Mouse (Mus musculus) brown adipose tissue, adult 24 weeks (tissue): ENCODE results near the gene Hist1h1a. TPM values are rescaled to one million over a fixed set of nuclear protein-coding genes. Genes with fewer than 3 reads are reported as not detected.

ENCODE experiments used
- polyA plus RNA-seq: library from polyadenylated mRNA; stranded (reverse); fragments of >200 nt; gene quantifications from 2 replicates; pipeline ENCODE4 v1.2.4, GENCODE M21; 2012; ENCODE audit not compliant: missing spikeins, insufficient read depth, insufficient read length

The Hist1h1a gene
- polyA plus RNA-seq, 1 experiment, result not detected

Other genes starting within 250 kb of the Hist1h1a start
- 69.6 and 128 TPM in 2 replicates for gene Hist1h4h, start 232.6 kb upstream of the Hist1h1a start, polyA plus RNA-seq
- not detected in 2 replicates for gene Hist1h2af, start 229.8 kb upstream of the Hist1h1a start, polyA plus RNA-seq
- gene Hist1h3g, start 228.2 kb upstream of the Hist1h1a start, polyA plus RNA-seq, result not detected in 2 replicates
- 1.7 and 2.3 TPM in 2 replicates for gene Hist1h2bh, start 220.3 kb upstream of the Hist1h1a start, polyA plus RNA-seq
- gene Hist1h3f, start 219.6 kb upstream of the Hist1h1a start, polyA plus RNA-seq, result not detected in 2 replicates
- not detected in 2 replicates for gene Hist1h4f, start 212.0 kb upstream of the Hist1h1a start, polyA plus RNA-seq
- 0.24 and 1.1 TPM in 2 replicates for gene Hist1h1d, start 210.4 kb upstream of the Hist1h1a start, polyA plus RNA-seq
- 2.8 and 2.9 TPM in 2 replicates for gene Hist1h3e, start 201.3 kb upstream of the Hist1h1a start, polyA plus RNA-seq
- not detected in 2 replicates for gene Hist1h2ae, start 192.4 kb upstream of the Hist1h1a start, polyA plus RNA-seq
- gene Hist1h2bg, start 192.3 kb upstream of the Hist1h1a start, polyA plus RNA-seq, result not detected in 2 replicates
- 4.4 TPM in 1 of 2 replicates, not detected in the other for gene Hist1h2bf, start 189.5 kb upstream of the Hist1h1a start, polyA plus RNA-seq
- not detected in 2 replicates for gene Hist1h2ad, start 189.3 kb upstream of the Hist1h1a start, polyA plus RNA-seq
- gene Hist1h3d, start 187.9 kb upstream of the Hist1h1a start, polyA plus RNA-seq, result 1.1 and 2.5 TPM in 2 replicates
- not detected in 2 replicates for gene Hist1h4d, start 182.1 kb upstream of the Hist1h1a start, polyA plus RNA-seq
- 8.2 and 13.8 TPM in 2 replicates for gene Hist1h2be, start 142.5 kb upstream of the Hist1h1a start, polyA plus RNA-seq
- 4.0 TPM in 2 replicates for gene Hist1h1e, start 141.1 kb upstream of the Hist1h1a start, polyA plus RNA-seq
- gene Hist1h2ac, start 79.7 kb upstream of the Hist1h1a start, polyA plus RNA-seq, result 0.59 and 1.0 TPM in 2 replicates
- 190 and 234 TPM in 2 replicates for gene Hist1h2bc, start 79.5 kb upstream of the Hist1h1a start, polyA plus RNA-seq
- gene Hist1h1t, start 67.9 kb upstream of the Hist1h1a start, polyA plus RNA-seq, result not detected in 2 replicates
- gene Hist1h4c, start 65.2 kb upstream of the Hist1h1a start, polyA plus RNA-seq, result 2.1 TPM in 1 of 2 replicates, not detected in the other
- gene Hfe, start 52.8 kb upstream of the Hist1h1a start, polyA plus RNA-seq, result 30.2 and 34.3 TPM in 2 replicates
- gene Hist1h1c, start 24.9 kb upstream of the Hist1h1a start, polyA plus RNA-seq, result 112 and 175 TPM in 2 replicates
- gene Hist1h3c, start 18.1 kb upstream of the Hist1h1a start, polyA plus RNA-seq, result not detected in 2 replicates
- not detected in 2 replicates for gene Hist1h2bb, start 16.9 kb upstream of the Hist1h1a start, polyA plus RNA-seq
- not detected in 2 replicates for gene Hist1h2ab, start 12.5 kb upstream of the Hist1h1a start, polyA plus RNA-seq
- not detected in 2 replicates for gene Hist1h3b, start 11.4 kb upstream of the Hist1h1a start, polyA plus RNA-seq
- gene Hist1h4b, start 6.7 kb upstream of the Hist1h1a start, polyA plus RNA-seq, result not detected in 2 replicates
- gene Hist1h4a, start 2.4 kb upstream of the Hist1h1a start, polyA plus RNA-seq, result not detected in 2 replicates
- gene Hist1h3a, start 1.3 kb upstream of the Hist1h1a start, polyA plus RNA-seq, result not detected in 2 replicates
- gene Trim38, start 6.2 kb downstream of the Hist1h1a start, polyA plus RNA-seq, result not detected in 2 replicates
- gene Slc17a2, start 43.3 kb downstream of the Hist1h1a start, polyA plus RNA-seq, result not detected in 2 replicates
- not detected in 2 replicates for gene Slc17a3, start 75.8 kb downstream of the Hist1h1a start, polyA plus RNA-seq
- not detected in 2 replicates for gene Slc17a1, start 104.1 kb downstream of the Hist1h1a start, polyA plus RNA-seq
- not detected in 2 replicates for gene Slc17a4, start 151.3 kb downstream of the Hist1h1a start, polyA plus RNA-seq
- gene Hist1h2ba, start 170.5 kb downstream of the Hist1h1a start, polyA plus RNA-seq, result not detected in 2 replicates
- not detected in 2 replicates for gene Hist1h2aa, start 170.8 kb downstream of the Hist1h1a start, polyA plus RNA-seq
- gene Scgn, start 227.5 kb downstream of the Hist1h1a start, polyA plus RNA-seq, result not detected in 2 replicates